Mouse (Mus musculus) erythroblast, embryonic 14.5 days (primary cell): ENCODE results near the gene Lypd5. TPM values are rescaled to one million over a fixed set of nuclear protein-coding genes. Genes with fewer than 3 reads are reported as not detected.
A peak's percentile ranks its signal among the peaks of the same experiment; 100 is the strongest.

Source experiments
- H3K27me3 ChIP-seq: 2 replicates; pipeline ENCODE4 v1.6.1; 2012; ENCODE audit warnings: inconsistent platforms; ENCODE audit not compliant: control insufficient read depth
- H3K36me3 ChIP-seq: 2 replicates; pipeline ENCODE4 v1.6.1; 2012; ENCODE audit warnings: mild to moderate bottlenecking, inconsistent platforms; ENCODE audit not compliant: control insufficient read depth
- H3K4me1 ChIP-seq: 2 replicates; pipeline ENCODE4 v1.6.1; 2012; ENCODE audit warnings: inconsistent platforms; ENCODE audit not compliant: control insufficient read depth
- H3K4me3 ChIP-seq: replicated peaks from 2 replicates; pipeline ENCODE3; 2012; ENCODE audit warnings: moderate library complexity, mild to moderate bottlenecking, inconsistent platforms
- H3K9me3 ChIP-seq: 2 replicates; pipeline ENCODE4 v1.6.1; 2012; ENCODE audit warnings: low read length, inconsistent platforms, mixed read lengths; ENCODE audit not compliant: control insufficient read depth
- GATA1 ChIP-seq: IDR thresholded peaks from 2 replicates; pipeline ENCODE4 v1.6.1; 2012; ENCODE audit warnings: low read length, inconsistent platforms, mixed read lengths
- TAL1 ChIP-seq: IDR thresholded peaks from 3 replicates; pipeline ENCODE4 v1.6.1; 2012; ENCODE audit warnings: low read length, inconsistent platforms, mixed read lengths
- polyA plus RNA-seq: library from polyadenylated mRNA; stranded (reverse); fragments of >175 nt; gene quantifications from 2 replicates; pipeline ENCODE4 v1.2.3, GENCODE M21; 2012

The Lypd5 gene
- polyA plus RNA-seq, 1 experiment, result not detected

DNA sequence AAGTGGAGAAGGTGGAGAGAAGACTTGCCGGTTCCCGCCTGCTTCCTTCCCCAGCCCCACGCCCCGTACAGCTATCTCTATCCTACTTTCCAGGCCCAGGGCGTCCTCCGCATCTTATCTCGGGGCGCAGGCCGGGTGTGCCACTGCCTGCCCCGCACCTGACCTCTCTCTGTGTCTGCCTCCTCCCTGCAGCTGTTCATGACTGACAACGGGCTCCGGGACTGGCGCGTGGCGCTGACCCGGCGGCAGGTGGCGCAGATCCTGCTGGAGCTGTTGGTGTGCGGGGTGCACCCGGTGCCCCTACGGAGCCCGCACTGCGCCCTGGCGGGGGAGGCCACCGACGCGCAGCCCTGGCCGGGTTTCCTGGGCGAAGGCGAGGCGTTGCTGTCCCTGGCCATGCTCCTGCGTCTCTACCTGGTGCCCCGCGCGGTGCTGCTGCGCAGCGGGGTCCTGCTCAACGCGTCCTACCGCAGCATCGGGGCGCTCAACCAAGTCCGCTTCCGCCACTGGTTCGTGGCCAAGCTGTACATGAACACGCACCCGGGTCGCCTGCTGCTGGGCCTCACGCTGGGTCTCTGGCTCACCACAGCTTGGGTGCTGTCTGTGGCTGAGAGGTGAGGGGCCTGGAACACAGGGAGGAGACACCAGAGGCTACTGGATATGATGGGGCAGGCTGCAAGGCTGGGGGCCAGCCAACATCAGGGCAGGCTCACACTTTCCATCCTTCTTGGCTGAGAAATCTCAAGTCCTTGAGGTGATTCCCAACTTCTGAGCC is 28.3 kb downstream of the Lypd5 start:
- H3K4me1 ChIP-seq, result peaks cover 97% of the 10 kb centered on the region

GRCm38 (mm10) chr7:24378049-24378701 is 29.2 kb downstream of the Lypd5 start:
- TF ChIP-seq GATA1 (no peak), TAL1 (no peak; the same call in 2 of the 3 replicates)
- peaks cover 97% of the 10 kb centered on the region for H3K4me1 ChIP-seq
- H3K36me3 ChIP-seq, result peaks cover 99% of the 10 kb centered on the region
- peaks cover 5% of the 10 kb centered on the region; the same call in 1 of the 2 replicates for H3K27me3 ChIP-seq
- no peaks in the 10 kb centered on the region for H3K9me3 ChIP-seq
- peak overlapping the region; percentile 80 for H3K4me3 ChIP-seq

More for the DNA sequence above, 28.3 kb downstream of the Lypd5 start:
- Histone ChIP-seq H3K9me3 (no peaks in the 10 kb centered on the region), H3K27me3 (peaks cover 5% of the 10 kb centered on the region; the same call in 1 of the 2 replicates), H3K4me3 (peak overlapping the region; percentile 80), H3K36me3 (peaks cover 99% of the 10 kb centered on the region)
- TF ChIP-seq GATA1, result peak; percentile 99
- peak; percentile 100 for TF ChIP-seq TAL1

DNA sequence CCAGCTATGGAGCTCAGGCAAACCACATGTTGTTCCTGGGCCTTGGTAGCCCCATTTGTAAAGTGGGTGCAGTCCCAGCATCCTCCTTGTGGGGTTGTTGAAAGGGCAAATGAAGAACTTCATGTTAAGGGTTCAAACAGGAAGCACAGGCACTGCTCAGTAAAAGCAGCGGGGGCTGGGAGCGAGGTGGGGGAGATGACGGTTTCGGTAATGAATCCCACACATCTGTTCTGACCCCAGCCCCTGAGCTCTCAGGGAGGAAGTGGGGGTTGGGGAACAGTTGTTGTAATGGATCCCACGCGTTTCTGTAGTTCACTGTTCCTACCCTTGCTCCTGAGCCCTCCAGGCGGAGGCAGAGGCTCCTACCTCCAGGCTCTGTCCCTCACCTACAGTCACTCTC is 30.9 kb downstream of the Lypd5 start:
- TF ChIP-seq GATA1, result no peak
- no peak for TF ChIP-seq TAL1
- Histone ChIP-seq H3K4me1 (peaks cover 97% of the 10 kb centered on the region), H3K4me3 (peak overlapping the region; percentile 5), H3K27me3 (peaks cover 5% of the 10 kb centered on the region; the same call in 1 of the 2 replicates), H3K36me3 (peaks cover 99% of the 10 kb centered on the region), H3K9me3 (no peaks in the 10 kb centered on the region)

DNA sequence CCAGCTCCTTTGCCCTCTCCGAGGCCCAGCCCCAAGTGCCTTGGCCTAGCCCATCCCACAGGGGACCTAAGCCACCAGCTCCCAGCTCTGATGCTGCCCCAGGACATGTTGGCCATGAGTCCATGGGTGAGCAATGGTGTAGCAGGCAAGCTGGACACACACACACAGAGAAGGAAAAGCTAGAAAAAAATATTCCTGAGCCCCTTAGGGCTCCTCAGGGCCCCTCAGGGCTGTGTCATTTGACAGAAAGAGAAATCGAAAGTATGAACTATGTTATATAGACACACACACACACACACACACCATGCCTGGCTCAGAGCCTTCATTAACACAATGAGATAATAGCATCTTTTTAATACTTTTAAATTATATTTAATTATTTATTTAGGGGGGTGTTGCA is 31.4 kb downstream of the Lypd5 start:
- no peak for TF ChIP-seq TAL1
- no peak for TF ChIP-seq GATA1
- Histone ChIP-seq H3K36me3 (peaks cover 100% of the 10 kb centered on the region), H3K9me3 (no peaks in the 10 kb centered on the region), H3K4me3 (peak overlapping the region; percentile 5), H3K27me3 (peaks cover 5% of the 10 kb centered on the region; the same call in 1 of the 2 replicates), H3K4me1 (peaks cover 99% of the 10 kb centered on the region)

- TF ChIP-seq TAL1, result no peak
- no peak for TF ChIP-seq GATA1
- peak overlapping the region; percentile 2 for H3K4me3 ChIP-seq
- H3K9me3 ChIP-seq, result no peaks in the 10 kb centered on the region
- peaks cover 100% of the 10 kb centered on the region for H3K36me3 ChIP-seq
- H3K4me1 ChIP-seq, result peaks cover 96% of the 10 kb centered on the region
- no peaks in the 10 kb centered on the region; the same call in 1 of the 2 replicates for H3K27me3 ChIP-seq
These were observed 33.9 kb downstream of the Lypd5 start for GRCm38 (mm10) chr7:24382730-24383372.

DNA sequence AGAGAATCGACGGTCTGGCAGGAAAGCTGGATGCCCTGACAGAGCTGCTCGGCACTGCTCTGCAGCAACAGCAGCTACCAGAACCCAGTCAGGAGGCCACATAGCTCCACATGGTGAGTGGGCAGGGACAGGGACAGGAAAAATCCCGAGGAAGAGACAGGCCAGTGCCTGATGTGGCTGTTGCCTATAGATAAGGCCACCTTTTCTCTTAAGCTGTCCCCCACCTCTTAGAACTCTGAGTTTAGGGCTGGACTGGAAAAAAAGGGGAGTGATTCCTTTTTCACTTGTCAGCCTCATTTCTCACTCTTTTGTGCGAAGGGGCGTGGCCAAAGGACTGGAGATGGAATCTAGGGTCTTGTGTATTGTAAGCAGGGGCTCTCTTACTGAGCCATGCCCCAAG is 35.1 kb downstream of the Lypd5 start:
- H3K36me3 ChIP-seq, result peaks cover 99% of the 10 kb centered on the region
- H3K4me3 ChIP-seq, result peak overlapping the region; percentile 13
- peaks cover 94% of the 10 kb centered on the region for H3K4me1 ChIP-seq
- no peaks in the 10 kb centered on the region; the same call in 1 of the 2 replicates for H3K27me3 ChIP-seq
- no peaks in the 10 kb centered on the region for H3K9me3 ChIP-seq
- TF ChIP-seq GATA1 (peak; percentile 54), TAL1 (peak; percentile 69; the same call in 2 of the 3 replicates)

DNA sequence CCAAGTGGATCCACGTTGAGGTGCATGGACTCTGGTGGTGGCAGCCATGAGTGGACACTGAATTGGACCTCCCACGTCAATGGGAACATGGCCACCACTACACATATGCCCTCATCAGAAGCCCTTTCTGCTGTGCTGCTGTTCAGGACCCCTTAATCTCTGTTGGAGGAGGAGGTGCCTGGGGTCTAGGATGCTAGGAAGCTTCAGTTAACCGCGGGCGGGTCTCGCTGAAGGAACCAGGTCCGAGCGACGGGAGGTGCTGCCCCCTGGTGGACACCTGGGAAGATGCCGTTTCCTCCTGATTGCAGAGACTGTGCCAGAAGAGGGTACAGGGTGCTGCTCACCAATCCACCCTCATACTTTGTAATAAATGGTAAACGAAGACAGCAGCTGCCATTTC is 35.8 kb downstream of the Lypd5 start:
- Histone ChIP-seq H3K4me3 (peak overlapping the region; percentile 25), H3K4me1 (peaks cover 94% of the 10 kb centered on the region), H3K27me3 (no peaks in the 10 kb centered on the region; the same call in 1 of the 2 replicates), H3K9me3 (no peaks in the 10 kb centered on the region), H3K36me3 (peaks cover 91% of the 10 kb centered on the region)
- TF ChIP-seq GATA1 (no peak), TAL1 (no peak)

GRCm38 (mm10) chr7:24387059-24387556 is 38.1 kb downstream of the Lypd5 start:
- H3K4me3 ChIP-seq, result no peak overlapping the region
- peaks cover 93% of the 10 kb centered on the region for H3K4me1 ChIP-seq
- TF ChIP-seq GATA1, result no peak
- no peak for TF ChIP-seq TAL1
- no peaks in the 10 kb centered on the region for H3K27me3 ChIP-seq
- no peaks in the 10 kb centered on the region for H3K9me3 ChIP-seq
- H3K36me3 ChIP-seq, result peaks cover 69% of the 10 kb centered on the region
